Mouse (Mus musculus): ENCODE measurements at regions not wholly inside any gene's neighbourhood (a gene's known extent, or its start where the extent isn't known, plus 50 kb on each side); places are given as distances from the start of the nearest gene placed in this dataset.

DNA sequence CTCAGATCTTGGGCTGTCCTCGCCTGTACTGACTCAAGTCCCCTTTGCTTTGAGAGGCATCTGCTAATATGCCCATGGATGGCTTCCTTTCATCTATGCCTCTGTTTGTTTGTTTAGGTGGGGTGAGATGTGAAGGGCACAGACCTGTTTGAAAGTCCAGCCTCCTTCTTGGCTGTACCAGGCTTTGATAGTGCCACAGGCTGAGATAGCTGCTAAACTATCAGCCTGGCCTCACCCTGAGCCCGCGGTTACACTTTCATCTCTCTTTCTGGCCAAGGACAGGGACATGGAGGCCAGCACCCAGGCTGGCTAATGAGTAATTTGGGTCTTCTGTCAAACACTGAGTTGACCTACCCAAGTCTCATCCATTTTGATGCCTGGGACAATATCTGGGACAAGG, 105.0 kb upstream of the Parp11 start:
- no peak for DNase-seq (ENCODE audit: low spot score in 2 of 2)

DNA sequence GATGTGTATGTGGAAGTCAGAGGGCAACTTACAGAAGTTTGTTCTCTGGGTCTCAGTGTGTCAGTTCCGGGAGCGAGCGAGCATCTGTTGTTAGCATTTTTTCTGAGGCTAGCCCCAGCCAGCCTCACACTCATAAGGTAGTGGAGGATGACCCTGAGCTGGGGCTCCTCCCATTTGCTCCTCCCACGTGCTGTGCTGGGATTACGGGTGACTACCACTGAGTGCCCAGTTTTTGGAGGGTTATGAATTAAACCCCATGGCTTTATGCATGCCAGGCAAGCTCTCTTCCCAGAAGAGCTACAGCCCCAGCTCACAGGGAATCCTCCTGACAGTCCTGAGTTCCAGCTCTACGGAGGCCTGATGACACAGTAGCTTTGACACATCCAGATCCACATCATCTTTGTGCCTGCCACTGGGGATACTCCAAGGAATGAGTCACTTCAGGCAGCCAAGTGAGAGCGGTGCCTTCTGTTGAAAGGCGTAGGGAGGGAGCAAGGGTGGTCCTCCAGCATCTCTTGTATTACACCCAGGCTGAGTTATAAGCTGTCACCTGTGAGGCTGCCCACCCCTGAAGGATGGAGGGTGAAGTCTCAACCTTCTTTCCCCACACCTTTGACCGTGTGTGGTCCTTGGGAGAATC, 97.8 kb upstream of the Parp11 start:
- DNase-seq (ENCODE audit: low spot score in 2 of 2) = no peak

DNA sequence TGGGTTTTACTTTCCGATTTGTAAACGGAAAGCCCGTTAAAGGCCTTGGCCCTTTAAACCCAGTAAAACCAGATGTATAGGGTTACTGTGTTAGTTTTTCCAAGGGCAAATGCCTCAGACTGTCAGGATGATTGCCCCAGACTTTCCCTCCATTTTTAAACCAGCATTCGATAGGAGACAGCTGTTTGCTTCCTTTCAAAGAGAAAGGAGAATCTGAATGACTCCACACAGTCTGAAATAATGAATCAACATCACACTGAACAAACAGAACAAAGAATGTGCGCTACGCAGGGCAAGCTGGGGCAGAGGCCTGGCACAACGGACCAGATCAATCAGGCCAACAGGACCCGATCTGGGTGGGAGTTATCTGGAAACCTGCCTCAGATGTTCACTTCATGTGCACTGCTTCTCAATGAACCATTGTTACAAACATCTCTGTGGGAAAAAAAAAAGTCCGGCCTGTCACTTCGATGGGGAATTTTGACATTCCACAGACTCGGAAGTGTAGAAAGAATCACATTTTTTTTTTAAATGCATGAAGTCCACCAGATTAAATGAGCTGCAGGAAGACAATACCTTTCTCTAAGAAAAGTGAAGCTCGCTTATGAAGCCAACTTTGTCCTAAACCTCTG, 97.0 kb upstream of the Parp11 start:
- no peak for DNase-seq (ENCODE audit: low spot score in 2 of 2)

DNA sequence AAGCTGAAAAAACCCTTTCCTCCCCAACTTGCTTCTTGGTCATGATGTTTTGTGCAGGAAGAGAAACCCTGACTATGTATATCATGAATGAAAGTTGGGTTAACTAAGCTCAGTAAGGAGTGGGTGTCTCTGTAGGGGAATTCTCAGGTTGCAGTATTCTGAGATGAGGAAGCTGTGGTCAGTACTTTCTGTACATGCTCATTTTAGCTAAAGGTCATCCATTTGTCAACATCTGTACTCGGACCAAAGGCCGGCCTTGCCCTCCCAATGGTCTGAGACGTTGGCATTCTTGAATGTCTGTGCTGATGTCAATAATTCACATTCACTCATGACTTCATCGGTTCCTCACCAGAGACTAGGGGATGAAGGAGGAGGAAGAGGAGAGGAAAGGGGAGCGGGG, 94.9 kb upstream of the Parp11 start:
- no peak for DNase-seq (ENCODE audit: low spot score in 2 of 2)

DNA sequence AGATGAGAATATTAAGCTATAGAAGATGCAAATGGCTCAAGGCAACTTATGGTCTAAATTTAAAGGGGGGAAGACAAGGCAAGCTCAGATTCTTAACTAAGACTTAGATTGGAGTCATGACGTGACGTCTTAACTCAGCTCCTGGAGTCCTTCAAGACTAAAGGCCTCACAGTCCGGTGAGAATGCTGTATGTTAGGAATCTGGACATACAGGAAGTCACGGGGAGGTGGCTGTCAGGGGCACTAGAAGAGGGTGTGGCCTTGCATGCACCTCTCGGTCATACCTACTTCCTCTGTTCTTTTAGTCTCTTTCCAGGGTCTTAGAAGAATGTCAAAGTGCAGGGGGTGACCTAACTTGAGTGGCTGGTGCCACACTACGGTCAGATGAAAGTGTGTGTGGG, 91.5 kb upstream of the Parp11 start:
- no peak for DNase-seq (ENCODE audit: low spot score in 2 of 2)

DNA sequence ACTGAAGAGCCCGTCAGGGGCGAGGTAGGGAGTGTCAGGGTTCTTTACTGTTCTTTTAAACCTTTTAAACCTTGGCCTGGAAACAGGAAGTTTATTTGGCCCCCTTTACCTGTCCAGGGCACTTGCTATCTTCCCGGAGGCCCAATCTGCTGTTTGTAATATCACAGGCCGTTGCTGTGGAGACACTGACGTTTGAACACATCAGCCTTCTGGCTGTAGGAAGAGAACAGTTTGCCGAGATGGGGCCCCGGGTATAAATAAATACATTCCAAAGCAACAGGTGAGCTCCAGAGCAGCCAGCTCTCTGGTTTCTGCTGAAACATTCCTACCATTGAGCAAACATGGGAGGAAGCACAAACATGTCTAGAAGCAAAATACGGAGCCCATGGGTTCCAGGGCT, 90.2 kb upstream of the Parp11 start:
- no peak for DNase-seq (ENCODE audit: low spot score in 2 of 2)

DNA sequence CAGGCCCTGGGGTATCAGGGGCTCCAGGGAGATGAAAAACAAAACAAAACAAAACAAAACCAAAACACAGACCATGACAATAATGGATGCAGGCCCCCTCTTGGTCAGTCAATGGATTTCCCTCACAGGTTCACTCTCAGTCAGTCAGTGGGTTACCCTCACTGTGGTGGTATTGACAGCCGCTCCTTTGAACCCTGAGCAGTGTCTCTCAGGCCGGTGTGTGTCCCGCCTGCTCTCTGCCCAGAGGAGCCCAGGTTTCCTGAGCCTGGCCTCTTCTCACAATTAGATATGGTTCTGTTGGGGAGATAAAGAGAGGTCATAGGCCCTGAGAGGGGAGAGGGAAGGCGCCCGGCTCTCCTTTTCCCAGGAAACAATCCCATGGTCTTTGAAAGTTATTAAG, 87.8 kb upstream of the Parp11 start:
- no peak for DNase-seq (ENCODE audit: low spot score in 2 of 2)

DNA sequence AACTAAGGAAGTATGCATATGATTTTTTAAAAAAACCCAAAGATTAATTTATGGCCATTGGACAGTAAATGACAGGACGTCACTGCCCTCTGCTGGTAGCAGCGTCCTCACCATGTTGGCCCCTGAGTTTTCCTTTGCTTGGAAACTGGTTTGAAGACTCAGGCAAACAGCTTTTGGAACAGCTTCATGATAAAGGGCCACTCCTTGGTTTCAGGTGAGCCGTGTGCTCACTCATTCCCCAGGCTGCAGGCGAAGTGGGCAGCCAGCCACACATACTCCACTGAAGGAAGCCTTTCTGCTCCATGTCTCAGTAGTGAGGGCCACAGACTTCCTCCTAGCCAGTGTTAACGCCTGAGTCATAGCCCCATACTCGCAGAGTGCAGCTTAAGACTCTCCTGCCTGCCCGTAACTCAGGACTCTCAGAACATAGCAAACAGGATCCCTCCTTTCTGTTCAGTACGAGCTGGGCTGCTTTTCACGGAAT, 87.2 kb upstream of the Parp11 start:
- DNase-seq (ENCODE audit: low spot score in 2 of 2) = peak in 1 of 2 experiments; percentile 78

DNA sequence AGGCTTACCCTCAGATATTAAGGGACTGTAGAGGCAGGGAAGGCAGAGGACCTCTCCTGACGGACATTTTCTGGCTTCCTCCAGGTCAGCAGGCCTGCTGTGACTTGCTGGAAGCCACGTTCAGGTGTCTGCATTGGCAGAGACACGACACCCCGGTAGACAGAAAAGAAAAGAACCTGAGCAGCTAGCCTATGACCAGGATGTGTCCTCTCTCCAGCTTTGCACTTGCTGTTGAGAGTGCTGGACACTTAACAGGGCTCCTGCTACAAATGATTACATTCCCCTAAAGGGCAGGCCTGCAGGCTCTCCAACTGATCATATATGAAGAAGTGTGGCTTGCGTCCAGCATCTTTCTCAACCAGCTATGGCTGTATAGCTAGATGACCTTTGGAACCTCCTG, 84.5 kb upstream of the Parp11 start:
- no peak for DNase-seq (ENCODE audit: low spot score in 2 of 2)

DNA sequence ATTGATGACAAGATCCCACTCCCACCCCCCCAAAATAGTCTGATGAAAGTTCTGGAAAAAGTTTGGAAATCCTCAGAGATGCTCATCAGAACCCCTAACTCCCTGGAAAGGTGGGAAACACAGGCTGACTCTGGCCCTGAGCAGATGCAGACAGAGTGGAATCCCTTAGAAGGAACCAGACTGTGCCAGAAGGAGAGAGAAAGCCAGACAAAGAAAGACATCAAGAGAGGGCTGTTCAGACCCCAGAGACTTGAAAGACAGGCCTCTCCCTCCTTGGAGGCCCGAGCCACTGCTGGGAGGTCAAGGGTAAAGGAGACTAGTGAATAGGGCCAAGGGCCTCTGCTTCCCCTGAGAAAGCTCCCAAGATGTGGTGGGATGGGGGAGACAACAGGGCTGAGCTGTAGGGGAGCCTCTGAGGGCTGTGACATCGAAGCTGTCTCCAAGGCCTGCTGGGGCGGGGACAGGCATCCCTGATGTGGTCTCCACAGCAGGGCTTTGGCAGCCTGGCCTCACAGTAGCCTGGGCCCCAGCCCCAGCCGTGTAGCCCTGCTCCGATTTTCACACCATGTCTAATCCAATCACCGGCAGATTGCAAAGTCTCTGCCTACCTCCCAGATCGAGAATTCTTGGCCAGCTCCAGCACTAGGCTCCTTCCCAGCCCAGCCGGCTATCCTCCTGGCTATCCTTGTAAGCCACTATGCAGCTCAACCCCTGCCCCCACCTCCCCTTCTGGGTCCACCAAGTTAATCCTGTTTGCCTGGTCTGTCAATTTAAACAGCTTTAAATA, 83.5 kb upstream of the Parp11 start:
- DNase-seq (ENCODE audit: low spot score in 2 of 2) = no peak

DNA sequence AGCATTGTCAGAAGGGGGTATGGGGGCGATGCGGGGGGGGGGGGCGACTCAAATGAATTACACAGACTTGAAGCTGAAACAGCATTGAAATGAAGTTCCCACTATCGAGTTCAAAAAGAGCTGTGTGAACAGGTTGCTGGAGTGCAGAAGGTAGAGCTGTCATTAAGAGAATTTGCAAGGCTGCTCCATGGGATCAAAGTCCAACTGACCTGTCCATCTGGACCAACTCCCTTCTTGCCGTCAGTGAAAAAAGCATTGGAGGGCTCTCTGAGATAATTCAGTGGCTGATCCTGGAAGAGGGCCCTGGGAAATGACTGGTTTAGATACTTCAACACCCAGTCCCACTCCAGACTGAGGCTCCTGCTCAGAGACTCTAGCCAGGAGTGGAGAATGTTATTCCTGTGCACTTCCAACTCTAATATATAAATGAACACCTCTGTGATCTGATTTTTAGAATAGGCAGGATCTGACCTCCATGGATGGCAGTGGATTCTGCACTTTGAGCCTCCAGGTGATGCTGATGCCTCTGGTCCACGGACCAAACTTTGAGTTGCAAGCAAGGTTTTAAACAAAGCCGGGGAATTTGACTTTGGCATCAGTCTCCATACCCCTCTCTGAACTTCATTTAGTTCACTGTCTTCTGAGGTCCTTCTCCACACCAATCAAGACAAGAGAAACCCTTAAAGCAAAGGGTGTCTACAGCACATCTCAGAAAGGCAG, 82.6 kb upstream of the Parp11 start:
- no peak for DNase-seq (ENCODE audit: low spot score in 2 of 2)

DNA sequence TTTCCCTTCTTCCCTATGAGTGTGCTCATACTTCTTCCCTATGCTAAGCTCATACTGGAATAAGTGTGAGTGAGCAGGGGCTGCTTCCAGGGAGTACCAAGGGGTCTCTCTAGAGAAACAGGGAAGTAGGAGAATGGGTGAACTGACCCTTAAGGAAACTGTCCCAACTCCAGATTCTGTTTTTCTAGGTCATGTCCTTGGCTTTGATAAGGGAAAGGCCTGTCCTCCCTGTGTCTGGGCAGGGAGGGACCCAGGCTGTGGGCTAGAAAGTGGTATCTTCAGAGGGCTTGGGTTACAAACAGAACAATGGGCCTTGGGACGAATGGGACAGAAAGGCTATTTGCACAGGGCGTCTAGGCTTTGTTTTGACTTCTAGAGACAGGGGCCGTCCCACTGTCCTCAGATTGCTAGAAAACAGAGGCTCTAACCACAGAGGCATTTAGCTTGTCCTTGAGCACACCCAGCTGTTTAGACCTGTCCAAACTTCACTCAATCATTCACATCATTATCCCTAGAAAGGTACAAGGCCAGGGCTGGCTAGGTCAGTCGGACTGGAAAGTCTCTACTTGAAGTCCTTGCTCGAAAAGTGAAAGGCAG, 82.0 kb upstream of the Parp11 start:
- DNase-seq (ENCODE audit: low spot score in 2 of 2) = no peak

DNA sequence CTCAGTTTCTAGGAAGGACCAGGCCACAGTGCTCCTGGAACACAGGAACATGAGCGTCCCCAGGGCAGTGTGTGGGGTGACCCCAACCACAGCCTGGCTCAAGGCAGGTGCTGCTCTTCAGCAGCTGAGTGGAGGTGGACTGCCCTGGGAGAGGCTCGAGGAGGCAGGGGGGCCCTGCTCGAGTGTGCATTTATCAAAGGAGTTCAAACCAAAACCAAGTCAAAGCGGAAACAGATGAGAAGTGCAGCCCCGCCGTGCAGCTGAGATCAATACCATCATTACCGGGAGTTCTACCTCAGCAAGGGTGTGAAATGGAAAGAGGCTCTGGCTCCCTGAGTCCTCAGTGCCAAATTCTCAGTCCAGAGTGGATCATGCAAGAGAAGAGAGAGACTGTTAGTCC, 81.4 kb upstream of the Parp11 start:
- DNase-seq (ENCODE audit: low spot score in 2 of 2) = no peak

DNA sequence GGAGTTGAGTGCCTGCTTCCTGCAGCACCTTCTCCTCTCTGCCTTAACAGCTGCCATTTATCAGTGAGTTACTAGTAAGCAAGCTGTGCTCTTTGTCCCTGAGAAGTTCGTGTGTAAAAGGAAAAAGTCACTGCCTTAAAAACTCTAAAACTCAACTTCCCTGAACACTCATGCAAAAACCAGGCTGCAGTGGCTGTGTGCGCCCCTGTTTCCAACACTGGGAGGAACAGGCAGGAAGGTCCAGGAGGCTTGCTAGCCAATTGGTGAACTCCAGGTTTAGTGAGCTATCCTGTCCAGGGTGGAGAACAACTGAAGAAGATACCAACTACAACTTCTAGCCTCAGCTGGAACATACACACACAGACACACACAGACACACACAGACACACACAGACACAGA, 81.0 kb upstream of the Parp11 start:
- no peak for DNase-seq (ENCODE audit: low spot score in 2 of 2)

DNA sequence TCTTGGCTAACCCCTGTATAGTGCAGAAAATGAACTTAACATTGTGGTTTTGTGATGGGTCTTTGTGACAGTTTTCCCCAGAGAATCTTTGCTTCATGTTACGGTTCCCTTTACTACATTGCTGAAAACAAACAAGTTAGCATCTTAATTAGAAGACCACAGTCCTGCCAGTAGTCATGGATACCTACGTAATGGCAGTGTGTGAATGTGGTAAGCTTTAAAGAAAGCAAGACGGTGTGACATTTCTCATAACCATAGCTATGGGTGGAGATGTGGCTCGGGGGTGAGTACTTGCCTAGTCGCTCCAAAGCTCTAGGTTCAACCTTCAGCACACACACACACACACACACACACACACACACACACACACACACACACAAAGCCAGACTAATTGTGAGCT, 73.6 kb upstream of the Parp11 start:
- DNase-seq (ENCODE audit: low spot score in 2 of 2) = no peak

DNA sequence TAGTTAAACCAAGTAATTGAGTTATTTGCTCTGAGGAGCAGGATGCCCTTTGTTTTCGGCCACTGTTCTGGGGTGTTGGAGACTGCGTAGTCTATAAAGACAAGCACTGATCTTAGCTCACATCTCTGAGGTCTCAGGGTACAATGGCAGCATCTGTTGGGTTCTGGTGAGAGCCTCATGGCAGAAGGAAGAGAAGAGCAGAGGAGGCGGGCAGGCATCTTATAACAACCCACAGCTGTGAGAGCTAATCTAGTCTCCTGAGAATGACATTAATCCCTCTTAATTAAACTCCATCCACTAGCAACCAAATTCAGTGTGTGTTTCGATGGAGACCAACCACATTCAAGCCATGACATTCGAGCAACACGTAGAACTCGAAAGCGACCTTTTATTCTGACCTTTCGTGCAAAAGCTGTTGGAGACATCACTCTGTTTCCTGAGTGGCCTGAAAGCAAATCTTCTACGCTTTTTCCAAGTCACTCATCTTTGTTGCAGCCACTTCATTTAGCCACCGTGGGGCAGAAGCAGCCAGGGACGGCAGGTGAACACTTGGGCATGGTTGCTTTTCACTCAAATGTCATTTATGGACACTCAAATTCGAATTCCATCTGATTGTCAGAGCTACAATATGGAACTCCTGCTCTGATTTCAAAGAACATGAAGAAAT, 72.7 kb upstream of the Parp11 start:
- no peak for DNase-seq (ENCODE audit: low spot score in 2 of 2)

DNA sequence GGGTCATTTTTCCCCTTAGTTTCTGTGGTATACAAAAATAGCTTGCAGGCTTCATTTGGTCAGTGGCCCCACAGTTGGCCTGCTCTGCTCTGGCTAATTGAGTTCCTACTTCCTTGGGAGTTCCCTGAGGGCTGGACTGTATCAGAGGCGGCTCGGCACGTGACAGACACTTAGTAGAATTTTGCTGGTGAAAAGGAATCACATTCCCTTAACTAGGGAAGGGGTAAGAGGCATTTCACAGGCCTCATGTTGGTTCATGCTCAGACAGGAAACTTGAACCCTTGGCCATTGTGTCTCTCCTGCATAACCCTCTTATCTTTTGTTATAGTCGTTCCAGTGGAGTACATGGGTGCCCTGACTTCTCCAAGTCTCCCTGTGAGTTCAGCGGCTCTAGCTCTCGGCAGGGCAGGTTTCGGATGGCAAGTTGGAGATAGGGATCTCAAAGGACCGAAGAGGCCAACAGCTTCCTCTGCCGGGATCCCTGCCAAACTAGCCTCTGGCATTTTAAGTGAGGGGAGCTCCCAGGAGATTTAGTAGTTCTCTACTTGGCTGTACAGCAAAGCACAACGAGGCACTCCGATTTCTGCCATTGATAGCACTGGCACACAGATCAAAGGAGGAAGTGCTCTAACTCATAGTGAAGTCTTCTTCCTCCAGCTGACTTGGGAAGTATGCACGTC, 72.0 kb upstream of the Parp11 start:
- no peak for DNase-seq (ENCODE audit: low spot score in 2 of 2)

DNA sequence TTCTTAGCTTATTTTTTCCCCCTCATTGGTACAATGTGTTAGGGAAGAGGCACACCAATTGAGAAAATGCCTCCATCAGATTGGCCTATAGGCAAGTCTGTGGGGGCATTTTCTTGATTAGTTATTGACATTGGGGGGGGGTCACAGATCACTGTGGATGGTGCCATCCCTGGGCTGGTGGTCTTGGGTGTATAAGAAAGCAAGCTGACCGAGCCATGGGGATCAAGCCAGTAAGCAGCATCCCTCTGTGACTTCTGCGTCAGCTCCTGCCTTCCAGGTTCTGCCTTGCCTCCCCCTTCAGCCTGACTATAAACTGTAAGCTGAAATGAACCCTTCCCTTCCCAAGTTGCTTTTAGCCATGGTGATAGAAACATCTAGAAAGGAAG, 71.5 kb upstream of the Parp11 start:
- no peak for DNase-seq (ENCODE audit: low spot score in 2 of 2)

DNA sequence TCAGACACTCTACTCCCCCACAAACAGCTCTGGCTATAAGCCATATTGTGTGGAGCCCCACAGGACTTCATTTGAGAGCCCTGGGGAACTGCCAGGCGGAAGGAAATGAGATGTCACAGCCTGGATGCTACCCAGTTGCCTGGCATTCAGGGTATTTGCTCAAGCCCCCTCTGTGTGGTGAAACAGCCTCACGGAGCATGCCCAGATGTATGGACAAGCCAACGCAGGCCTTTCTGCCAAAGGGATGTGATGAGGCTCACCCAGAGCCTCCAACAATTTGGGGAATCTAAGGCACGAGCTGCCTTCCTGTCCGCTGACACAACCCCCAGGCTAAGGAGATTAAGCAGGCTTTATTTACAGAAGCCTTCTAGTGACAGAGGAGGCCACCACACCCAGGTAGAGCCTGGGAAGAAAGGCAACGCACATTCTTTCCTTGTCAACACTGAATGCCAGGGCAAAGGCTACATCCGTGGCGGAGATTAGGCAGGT, 70.9 kb upstream of the Parp11 start:
- no peak for DNase-seq (ENCODE audit: low spot score in 2 of 2)

DNA sequence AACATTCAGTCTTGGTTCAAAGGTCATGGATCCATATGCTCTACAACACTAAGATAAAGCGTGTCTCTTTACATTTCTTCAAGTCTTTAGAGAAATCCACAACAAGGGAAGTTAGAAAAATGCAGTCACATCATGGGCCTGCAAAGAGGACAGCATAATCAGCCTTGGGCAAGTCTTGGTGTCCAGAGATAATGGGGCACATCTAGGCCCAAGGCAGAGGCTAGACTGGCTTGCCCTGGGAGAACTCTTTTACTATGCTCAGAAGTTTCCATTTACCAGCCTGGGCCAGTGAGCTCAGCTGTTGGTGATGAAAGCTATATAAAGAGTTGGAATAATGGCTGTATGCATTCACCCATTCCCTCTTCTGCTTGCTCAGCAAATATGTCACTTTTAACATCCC, 67.9 kb upstream of the Parp11 start:
- DNase-seq (ENCODE audit: low spot score in 2 of 2) = no peak

DNA sequence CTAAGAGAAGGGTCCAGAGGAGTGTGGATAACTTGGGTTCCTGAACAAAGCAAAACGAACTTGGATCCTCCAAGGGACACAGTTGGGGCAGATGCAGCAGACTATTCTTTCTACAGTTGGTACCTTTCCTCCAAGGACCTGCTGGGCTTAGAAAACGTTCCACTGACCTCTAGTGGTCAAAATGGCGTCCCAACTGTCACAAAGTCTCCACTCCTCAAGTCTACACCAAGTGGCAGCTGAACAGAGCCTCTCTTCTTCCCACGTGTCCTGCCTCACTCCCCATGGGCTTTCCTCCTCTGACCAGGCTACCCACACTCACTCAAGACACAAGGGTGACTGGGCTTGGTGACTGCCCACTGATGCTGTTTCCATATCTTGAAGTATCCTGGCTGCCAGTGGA, 67.1 kb upstream of the Parp11 start:
- DNase-seq (ENCODE audit: low spot score in 2 of 2) = no peak
